Comparison of ENCODE assay signal across 11 mouse cellular contexts in genomic region chr13:72301841-72302240, GRCm38 (mm10).
A peak's percentile ranks its signal among the peaks of the same experiment; 100 is the strongest.
DNase-seq lines count a peak whose midpoint lies in the region; ATAC-seq and TF ChIP-seq lines count a peak whose summit lies in the region.
"Had no signal": no experiment of that assay in that cellular context is flagged by ENCODE, and none has a peak within 500 bp of the region (broad histone marks: within the 10 kb centered on the region; RNA-seq: fewer than 3 reads in every experiment).

No protein-coding gene starts in this region.

- H3K27me3 ChIP-seq in heart, embryonic 14.5 days (ENCODE audit: control insufficient read depth, insufficient read depth, low read length) = peaks cover 15% of the 10 kb centered on the region
- peaks cover 6% of the 10 kb centered on the region; the same call in 1 of the 2 replicates for H3K27me3 ChIP-seq in stomach, embryonic 15.5 days (replicated peaks)
- H3K27me3 ChIP-seq in stomach, postnatal 0 days (ENCODE audit: control insufficient read depth, insufficient read depth, low read length) = no peaks in the 10 kb centered on the region

- intact Hi-C loops in heart, postnatal 25 days (cut with DNase I) = no loop called here

- TF ChIP-seq EP300 in stomach, postnatal 0 days (optimal IDR thresholded peaks at IDR 0.05) = no peak

- H3K9ac ChIP-seq in heart, embryonic 14.5 days (ENCODE audit: low read length) = no peak overlapping the region
- H3K9ac ChIP-seq in stomach, embryonic 15.5 days = no peak overlapping the region
- H3K9ac ChIP-seq in stomach, postnatal 0 days (ENCODE audit: low read length) = no peak overlapping the region
- H3K9ac ChIP-seq: midbrain, embryonic 12.5 days had no signal

- no peak for DNase-seq in heart, postnatal 25 days (ENCODE audit: low spot score)
- no peak for DNase-seq in stomach, postnatal 0 days (ENCODE audit: low spot score)
- DNase-seq in lung, postnatal 14 days = peak; percentile 8
- DNase-seq in urinary bladder, adult 18-20 months (ENCODE audit: low spot score in 2 of 2) = no peak
- no peak for DNase-seq in gastrocnemius, adult 8-10 months (ENCODE audit: low spot score in 2 of 2)
- DNase-seq in frontal cortex, postnatal 10 days (ENCODE audit: low spot score in 2 of 2) = no peak
- DNase-seq: heart, adult 11 months; liver had no signal

- no peak for TF ChIP-seq CTCF in stomach, postnatal 0 days (IDR thresholded peaks at IDR 0.05; ENCODE audit: low read depth)

- H3K27ac ChIP-seq in heart, embryonic 14.5 days (replicated peaks in 1 of 2; ENCODE audit: control insufficient read depth in 1 of 2, insufficient read depth in 1 of 2, low read depth in 2 of 2, low read length in 2 of 2) = no peak overlapping the region
- no peak overlapping the region for H3K27ac ChIP-seq in stomach, embryonic 15.5 days
- no peak overlapping the region for H3K27ac ChIP-seq in stomach, postnatal 0 days (replicated peaks)
- H3K27ac ChIP-seq: midbrain, embryonic 12.5 days had no signal

- H3K4me1 ChIP-seq in heart, embryonic 14.5 days (ENCODE audit: control insufficient read depth in 2 of 2, insufficient read depth in 2 of 2, low read length in 2 of 2) = peaks cover 0 to 4% of the 10 kb centered on the region in 2 experiments; a peak in 1 of 4 replicates
- H3K4me1 ChIP-seq in stomach, embryonic 15.5 days = no peaks in the 10 kb centered on the region
- H3K4me1 ChIP-seq in stomach, postnatal 0 days (replicated peaks; ENCODE audit: control insufficient read depth, insufficient read depth) = no peaks in the 10 kb centered on the region

- no peaks in the 10 kb centered on the region for H3K9me3 ChIP-seq in heart, embryonic 14.5 days (ENCODE audit: control insufficient read depth, low read length)
- H3K9me3 ChIP-seq in stomach, embryonic 15.5 days = no peaks in the 10 kb centered on the region
- no peaks in the 10 kb centered on the region for H3K9me3 ChIP-seq in stomach, postnatal 0 days (ENCODE audit: control insufficient read depth, low read length)
- H3K9me3 ChIP-seq: midbrain, embryonic 12.5 days had no signal

- H3K4me3 ChIP-seq in heart, embryonic 14.5 days (ENCODE audit: control insufficient read depth in 1 of 2, insufficient read depth in 1 of 2, low read depth in 1 of 2, low read length in 2 of 2) = 0 out of 4 replicates have a peak overlapping the region, but pooled peaks of 1 of the 2 experiments have one; percentile 3
- no peak overlapping the region for H3K4me3 ChIP-seq in stomach, embryonic 15.5 days (replicated peaks)
- no peak overlapping the region for H3K4me3 ChIP-seq in stomach, postnatal 0 days (ENCODE audit: low read depth, low read length)
- H3K4me3 ChIP-seq: midbrain, embryonic 12.5 days had no signal

- WGBS in heart, embryonic 14.5 days = 72% methylated on average over 15 of the region's 15 CpGs
- WGBS in stomach, embryonic 15.5 days = 63% methylated on average over 15 of the region's 15 CpGs
- 63% methylated on average over 15 of the region's 15 CpGs for WGBS in stomach, postnatal 0 days

- no peaks in the 10 kb centered on the region for H3K36me3 ChIP-seq in heart, embryonic 14.5 days (ENCODE audit: control insufficient read depth, insufficient read depth, low read length)
- no peaks in the 10 kb centered on the region for H3K36me3 ChIP-seq in stomach, embryonic 15.5 days
- H3K36me3 ChIP-seq in stomach, postnatal 0 days (ENCODE audit: control insufficient read depth, insufficient read depth, low read length) = no peaks in the 10 kb centered on the region
- H3K36me3 ChIP-seq: midbrain, embryonic 12.5 days had no signal

- ATAC-seq in heart, embryonic 14.5 days (ENCODE audit: insufficient number of reproducible peaks, insufficient read depth, low FRiP score, low read depth) = no peak
- ATAC-seq in stomach, embryonic 15.5 days (ENCODE audit: insufficient read depth, low FRiP score, low read depth) = no peak
- no peak for ATAC-seq in stomach, postnatal 0 days (ENCODE audit: low FRiP score, low TSS enrichment)

- peak overlapping the region; percentile 37; the same call in 1 of the 2 replicates for H3K4me2 ChIP-seq in heart, embryonic 14.5 days (ENCODE audit: low read length)
- 0 out of 2 replicates have a peak overlapping the region, but pooled peaks have one; percentile 8 for H3K4me2 ChIP-seq in stomach, embryonic 15.5 days
- H3K4me2 ChIP-seq in stomach, postnatal 0 days (replicated peaks; ENCODE audit: low read depth) = no peak overlapping the region
- H3K4me2 ChIP-seq: midbrain, embryonic 12.5 days had no signal
